Mouse (Mus musculus) heart, postnatal 25 days (tissue): Measurements from ENCODE around the gene Rimbp2. TPM values are rescaled to one million over a fixed set of nuclear protein-coding genes. Genes with fewer than 3 reads are reported as not detected.
"Not testable (repeated sequence)": the region's sequence is repeated elsewhere in the genome, so short reads cannot be mapped to it uniquely, and the experiment has no call there.

Experiments
- DNase-seq: peaks from one replicate; pipeline ENCODE4 v3.0.0; 2022; ENCODE audit warnings: low spot score
- intact Hi-C: fragments of 180-260 bp; cut with DNase I; formaldehyde crosslinking; loops from one replicate; pipeline ENCODE4 v1.15.1; 2025
- total RNA-seq, 2 experiments: library from RNA; stranded (reverse); gene quantifications; 2 replicates each; pipeline ENCODE4 v1.2.3; 2021

Gene Rimbp2
- total RNA-seq: under 1 TPM in 1 of 2 experiments, not detected in 1; 0.20 TPM

GRCm38 (mm10) chr5:128953278-128954070 lies at the start of gene Rimbp2:
TSS of gene Rimbp2 (minus strand) at chr5:128953486.
- no peak for DNase-seq
- intact Hi-C loops: no loop called here

DNA sequence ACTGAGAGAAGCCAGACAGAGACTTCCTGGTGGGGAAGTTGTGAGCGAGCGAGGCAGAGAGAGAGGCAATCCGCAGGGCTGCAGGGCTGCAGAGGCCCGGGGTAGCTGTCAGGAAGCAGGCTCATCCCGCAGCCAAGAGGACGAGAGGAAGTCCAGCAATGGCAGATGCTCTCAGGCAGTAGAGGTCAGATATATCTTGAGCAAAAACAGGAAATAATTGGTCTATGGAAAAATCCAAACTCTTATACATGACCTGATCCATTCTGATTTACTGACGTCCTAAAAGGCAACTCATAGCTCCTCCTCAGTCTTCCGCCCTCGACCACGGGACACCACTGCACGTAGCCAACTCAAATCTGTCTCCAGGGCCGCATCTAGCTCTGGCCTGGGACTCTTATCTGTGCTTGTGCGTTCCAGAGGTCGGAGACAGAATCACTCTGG lies 49.3 kb upstream of the Rimbp2 start:
- intact Hi-C loops: no loop called here
- DNase-seq: no peak

GRCm38 (mm10) chr5:129000706-129001468 lies 47.6 kb upstream of the Rimbp2 start:
- intact Hi-C loops: no loop called here

GRCm38 (mm10) chr5:128987141-128987954 lies 34.1 kb upstream of the Rimbp2 start:
- DNase-seq: no peak
- intact Hi-C loops: no loop called here

More at GRCm38 (mm10) chr5:129000706-129001468, 47.6 kb upstream of the Rimbp2 start:
- no peak for DNase-seq

- intact Hi-C loops: no loop called here
- DNase-seq: no peak
Observed at GRCm38 (mm10) chr5:128985946-128986345, 32.7 kb upstream of the Rimbp2 start.

GRCm38 (mm10) chr5:128984536-128984935 lies 31.2 kb upstream of the Rimbp2 start:
- intact Hi-C loops: no loop called here
- no peak for DNase-seq

DNA sequence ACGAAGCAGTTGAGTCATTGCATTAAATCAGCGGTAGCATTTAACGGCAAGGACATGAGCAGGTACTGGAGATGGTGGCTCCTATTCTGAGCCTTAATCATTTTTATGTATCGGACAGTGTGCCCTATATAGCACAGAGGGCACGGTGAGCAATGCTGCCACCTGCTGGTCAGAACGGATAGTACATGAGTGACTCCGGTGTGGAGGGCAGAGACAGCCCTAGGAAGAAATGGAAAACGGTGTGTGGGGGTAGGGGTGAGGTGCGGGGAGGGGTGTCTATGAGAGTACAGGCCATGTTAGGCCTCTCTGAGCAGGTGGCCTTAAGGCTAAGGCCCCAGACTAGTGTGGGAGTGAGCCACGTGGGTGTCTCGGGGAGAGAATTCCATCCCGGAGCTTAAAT lies 28.3 kb upstream of the Rimbp2 start:
- intact Hi-C loops: no loop called here

DNA sequence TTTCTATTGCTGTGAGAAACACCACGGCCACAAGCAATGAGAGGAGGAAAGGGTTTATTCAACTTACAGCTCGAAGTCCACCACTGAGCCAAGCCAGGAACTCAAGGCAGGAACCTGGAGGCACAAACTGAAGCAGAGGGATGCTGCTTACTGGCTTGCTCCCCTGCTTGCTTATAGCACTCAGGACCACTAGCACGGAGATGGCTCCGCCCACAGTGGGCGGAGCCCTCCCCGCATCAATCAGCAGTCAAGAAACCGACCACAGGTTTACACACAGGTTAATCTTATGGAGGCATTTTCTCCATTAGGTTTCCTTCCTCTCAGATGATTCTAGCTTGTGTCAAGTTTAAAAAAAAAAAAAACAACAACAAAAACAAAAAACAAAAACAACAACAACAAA lies 27.6 kb upstream of the Rimbp2 start:
- no peak for DNase-seq
- intact Hi-C loops: no loop called here

More for the DNA sequence above, 28.3 kb upstream of the Rimbp2 start:
- no peak for DNase-seq

DNA sequence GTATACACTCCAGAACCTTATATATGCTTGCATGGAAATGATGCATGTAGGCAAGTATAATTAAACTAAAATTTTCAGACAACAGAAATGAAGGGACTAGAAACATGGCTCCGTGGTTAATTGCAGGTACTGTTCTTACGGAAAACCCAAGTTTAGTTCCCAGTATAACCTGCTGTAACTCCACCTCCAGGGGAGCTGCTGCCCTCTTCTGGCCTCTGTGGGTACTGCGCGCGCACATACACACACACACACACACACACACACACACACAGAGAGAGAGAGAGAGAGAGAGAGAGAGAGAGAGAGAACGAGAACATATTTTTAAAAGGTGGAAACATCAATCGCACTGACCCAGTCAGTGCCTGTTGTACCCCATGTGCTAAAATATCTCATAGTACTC lies 25.7 kb upstream of the Rimbp2 start:
- intact Hi-C loops: no loop called here
- no peak for DNase-seq

GRCm38 (mm10) chr5:128977466-128977865 lies 24.2 kb upstream of the Rimbp2 start:
- intact Hi-C loops, DNase-seq: not testable (repeated sequence)

- no peak for DNase-seq
- intact Hi-C loops: no loop called here
Observed at GRCm38 (mm10) chr5:128976266-128976665, 23.0 kb upstream of the Rimbp2 start.

DNA sequence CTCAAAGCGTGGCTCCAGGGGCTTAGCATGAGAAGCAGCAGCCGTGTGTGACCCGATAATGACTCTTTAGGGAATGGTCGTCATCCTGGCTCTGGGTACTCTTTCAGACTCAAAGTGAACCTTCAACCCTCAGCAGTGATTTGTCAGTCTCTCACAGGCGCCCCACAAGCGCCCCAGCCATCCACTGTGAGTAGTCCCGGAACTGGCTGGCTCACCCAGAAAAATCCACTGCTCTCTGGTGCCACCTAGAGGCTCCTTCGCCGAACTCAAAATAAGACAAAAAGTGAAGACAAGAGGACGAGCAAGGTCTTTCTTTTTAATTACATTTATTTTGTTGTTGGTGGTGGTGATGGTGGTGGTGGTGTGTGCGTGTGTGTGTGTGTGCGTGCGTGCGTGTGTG lies 18.0 kb upstream of the Rimbp2 start:
- DNase-seq: no peak

DNA sequence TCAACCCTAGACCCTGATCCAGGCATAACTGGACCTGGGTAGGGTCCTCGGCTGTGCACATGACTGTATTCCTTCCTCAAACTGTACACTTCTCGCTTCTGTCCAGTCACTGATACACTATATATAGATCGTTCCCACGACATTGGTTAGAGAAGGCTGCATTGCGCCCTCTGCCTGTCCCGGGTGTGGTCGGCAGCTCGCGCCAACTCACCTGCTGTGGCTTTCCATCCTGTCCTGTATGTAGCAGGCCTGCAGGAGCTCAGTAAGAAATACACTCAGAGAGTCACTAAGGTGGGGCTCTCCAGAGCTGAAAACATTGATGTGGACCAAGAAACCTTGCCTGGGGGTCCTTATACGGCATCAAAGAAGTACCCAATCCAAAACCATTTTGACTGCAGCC lies 17.6 kb upstream of the Rimbp2 start:
- intact Hi-C loops: loop anchor here (5.0 kb wide), 1 partner anchor 239 kb away; no protein-coding TSS in a partner anchor
- no peak for DNase-seq

More for the DNA sequence above, 18.0 kb upstream of the Rimbp2 start:
- intact Hi-C loops: loop anchor here (5.0 kb wide), 1 partner anchor 239 kb away; no protein-coding TSS in a partner anchor

DNA sequence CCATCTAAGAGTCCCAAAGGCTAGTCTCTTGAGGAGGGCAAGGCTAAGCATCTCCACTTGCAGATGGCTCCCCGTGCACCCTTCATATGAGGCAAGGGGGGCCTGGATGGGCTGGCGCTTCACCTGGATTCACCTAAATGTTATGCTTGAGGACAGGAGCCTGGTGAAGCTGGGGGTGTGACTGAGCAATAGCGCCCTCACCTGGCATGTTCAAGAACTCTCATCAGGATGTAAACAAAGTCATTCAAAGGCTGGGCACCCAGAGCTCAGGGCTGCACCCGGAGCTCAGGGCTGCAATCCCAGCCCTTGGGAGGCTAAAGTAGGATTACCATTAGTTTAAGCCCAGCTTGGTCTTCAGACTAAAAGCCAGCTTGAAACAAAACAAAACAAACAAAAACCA lies 11.1 kb upstream of the Rimbp2 start:
- intact Hi-C loops: no loop called here
- no peak for DNase-seq

GRCm38 (mm10) chr5:128958916-128959315 lies 5.6 kb upstream of the Rimbp2 start:
- intact Hi-C loops: no loop called here

GRCm38 (mm10) chr5:128954371-128954770 lies 1.1 kb upstream of the Rimbp2 start:
- DNase-seq, intact Hi-C loops: not testable (repeated sequence)

More at GRCm38 (mm10) chr5:128958916-128959315, 5.6 kb upstream of the Rimbp2 start:
- DNase-seq: no peak

- intact Hi-C loops: no loop called here
- DNase-seq: no peak
Observed at GRCm38 (mm10) chr5:128952291-128953195, 743 bp downstream of the Rimbp2 start.

DNA sequence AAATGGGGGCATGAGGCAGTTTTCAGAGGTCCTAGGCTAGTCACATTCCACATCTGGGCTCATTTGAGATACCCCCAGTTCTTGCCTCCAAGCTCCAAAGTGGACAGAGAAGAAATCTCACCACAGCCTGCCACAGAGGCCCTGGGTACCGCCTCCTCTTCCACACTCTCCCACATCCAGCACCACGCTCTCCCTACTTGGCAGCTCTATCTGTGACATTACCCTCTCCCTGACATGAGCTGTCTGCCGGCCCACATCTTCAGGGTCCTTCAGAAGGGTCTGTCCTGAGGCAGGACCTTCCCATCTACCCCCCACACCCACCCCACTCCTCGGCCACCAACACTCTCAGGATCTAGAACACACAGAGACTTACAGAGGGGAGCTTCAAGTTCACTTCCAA lies 1.8 kb downstream of the Rimbp2 start:
- no peak for DNase-seq
- intact Hi-C loops: no loop called here

- no peak for DNase-seq
- intact Hi-C loops: no loop called here
Observed at GRCm38 (mm10) chr5:128947093-128947492, 6.2 kb downstream of the Rimbp2 start.
